Mouse (Mus musculus) stomach, postnatal 0 days (tissue): ENCODE data around the gene Cd200. TPM values are rescaled to one million over a fixed set of nuclear protein-coding genes. Genes with fewer than 3 reads are reported as not detected.

Source experiments
- ATAC-seq: fragments of 200-750 bp; cut with Nextera tagmentation; 2 replicates; pipeline ENCODE4 v1.8.0; 2017; ENCODE audit not compliant: low FRiP score, low TSS enrichment
- DNase-seq: peaks from one replicate; pipeline ENCODE4 v3.0.0-alpha.2; 2016; ENCODE audit warnings: low spot score
- H3K27ac ChIP-seq: fragments of 300-500 bp; sonication (generic); replicated peaks from 2 replicates; pipeline ENCODE4 v1.5.1; 2014; ENCODE audit warnings: mild to moderate bottlenecking, control low read depth
- H3K27me3 ChIP-seq: fragments of 300-500 bp; sonication (generic); 2 replicates; pipeline ENCODE4 v1.6.1; 2014; ENCODE audit warnings: low read length; ENCODE audit not compliant: control insufficient read depth, insufficient read depth
- H3K36me3 ChIP-seq: fragments of 300-500 bp; sonication (generic); 2 replicates; pipeline ENCODE4 v1.6.1; 2014; ENCODE audit warnings: low read length, mixed read lengths; ENCODE audit not compliant: control insufficient read depth, insufficient read depth
- H3K4me1 ChIP-seq: fragments of 300-500 bp; sonication (generic); replicated peaks from 2 replicates; pipeline ENCODE4 v1.6.1; 2014; ENCODE audit warnings: antibody characterized with exemption; ENCODE audit not compliant: control insufficient read depth, insufficient read depth
- H3K4me2 ChIP-seq: fragments of 300-500 bp; sonication (generic); replicated peaks from 2 replicates; pipeline ENCODE4 v1.6.1; 2014; ENCODE audit warnings: low read depth, mild to moderate bottlenecking, control low read depth, moderate library complexity
- H3K4me3 ChIP-seq: fragments of 300-500 bp; sonication (generic); 2 replicates; pipeline ENCODE4 v1.5.1; 2014; ENCODE audit warnings: low read depth, low read length, control low read depth
- H3K9ac ChIP-seq: fragments of 300-500 bp; sonication (generic); 2 replicates; pipeline ENCODE4 v1.6.1; 2014; ENCODE audit warnings: mild to moderate bottlenecking, low read length, control low read depth, mixed read lengths
- H3K9me3 ChIP-seq: fragments of 300-500 bp; sonication (generic); 2 replicates; pipeline ENCODE4 v1.6.1; 2016; ENCODE audit warnings: low read length; ENCODE audit not compliant: control insufficient read depth
- CTCF ChIP-seq: IDR thresholded peaks from 2 replicates; pipeline ENCODE4 v1.5.1; 2016; ENCODE audit warnings: antibody characterized with exemption, low read depth, mild to moderate bottlenecking, moderate library complexity
- EP300 ChIP-seq: optimal IDR thresholded peaks from 2 replicates; pipeline ENCODE3; 2016; ENCODE audit warnings: antibody characterized with exemption
- WGBS: fragments of 180-500 bp; shearing (Covaris S2); extraction: QIAGEN DNeasy Blood & Tissue Kit; methylation state at CpG from one replicate; pipeline ENCODE4 v1.1.7; 2014; 5-methylcytosine and 5-hydroxymethylcytosine counted together
- polyA plus RNA-seq: library from polyadenylated mRNA; unstranded; fragments of >200 nt; fragmentation: Nextera tagmentation; extraction: Ambion mirVana; gene quantifications from 2 replicates; pipeline ENCODE4 v1.2.1, GENCODE M21; 2015

The Cd200 gene
- polyA plus RNA-seq, 1 experiment from 2014 or later, result 87.8 TPM

DNA sequence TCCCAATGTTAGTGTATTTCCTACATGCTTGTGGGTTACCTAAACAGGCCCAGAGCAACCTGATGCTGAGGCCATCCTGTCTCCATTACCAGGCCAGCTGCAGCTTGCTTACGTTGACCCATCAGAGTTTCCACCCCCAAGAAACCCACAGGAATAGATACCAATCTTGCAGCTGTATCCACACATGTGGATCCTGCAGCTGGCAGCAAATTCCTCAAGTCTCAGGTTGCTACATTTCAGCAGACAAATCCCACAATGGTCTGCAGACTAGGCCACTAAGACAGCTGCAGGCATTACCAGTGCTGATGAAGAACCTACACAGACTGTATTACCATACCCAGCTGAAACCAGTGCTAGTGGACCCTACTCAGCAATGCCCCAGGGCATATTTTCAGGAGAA is 72.4 kb downstream of the Cd200 start:
- Histone ChIP-seq H3K4me1 (no peaks in the 10 kb centered on the region), H3K4me3 (no peak overlapping the region), H3K36me3 (no peaks in the 10 kb centered on the region), H3K9ac (no peak overlapping the region), H3K9me3 (no peaks in the 10 kb centered on the region), H3K27ac (no peak overlapping the region), H3K4me2 (no peak overlapping the region), H3K27me3 (no peaks in the 10 kb centered on the region)
- WGBS, result 54% methylated on average over 1 of the region's 1 CpGs
- DNase-seq, result no peak
- no peak for TF ChIP-seq EP300
- TF ChIP-seq CTCF, result no peak
- ATAC-seq, result no peak

DNA sequence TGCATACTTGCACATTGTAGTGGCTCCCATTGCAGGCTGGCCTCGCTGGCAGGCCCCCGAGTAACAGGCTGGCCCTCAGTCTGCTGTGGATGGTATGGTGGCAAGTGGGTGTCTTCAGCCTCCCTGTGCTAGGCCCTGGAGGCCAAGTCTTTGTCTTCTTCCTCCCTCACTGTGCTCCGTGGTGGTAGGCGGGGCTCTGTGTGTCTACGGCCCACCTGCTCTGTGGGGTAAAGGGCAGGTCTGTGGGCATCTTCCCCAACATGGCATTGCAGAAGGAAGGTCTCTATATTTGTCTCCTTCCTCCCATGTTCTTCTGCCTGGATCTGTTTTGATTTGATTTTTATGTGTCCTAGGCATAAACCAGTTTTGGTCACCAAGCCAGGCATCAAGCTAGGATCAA is 74.0 kb downstream of the Cd200 start:
- ATAC-seq (no peak), DNase-seq (no peak)
- TF ChIP-seq EP300, result no peak
- TF ChIP-seq CTCF, result no peak
- Histone ChIP-seq H3K27me3 (no peaks in the 10 kb centered on the region), H3K4me2 (no peak overlapping the region), H3K27ac (no peak overlapping the region), H3K4me1 (no peaks in the 10 kb centered on the region), H3K9ac (no peak overlapping the region), H3K4me3 (no peak overlapping the region), H3K36me3 (no peaks in the 10 kb centered on the region), H3K9me3 (no peaks in the 10 kb centered on the region)
- 82% methylated on average over 5 of the region's 5 CpGs for WGBS

DNA sequence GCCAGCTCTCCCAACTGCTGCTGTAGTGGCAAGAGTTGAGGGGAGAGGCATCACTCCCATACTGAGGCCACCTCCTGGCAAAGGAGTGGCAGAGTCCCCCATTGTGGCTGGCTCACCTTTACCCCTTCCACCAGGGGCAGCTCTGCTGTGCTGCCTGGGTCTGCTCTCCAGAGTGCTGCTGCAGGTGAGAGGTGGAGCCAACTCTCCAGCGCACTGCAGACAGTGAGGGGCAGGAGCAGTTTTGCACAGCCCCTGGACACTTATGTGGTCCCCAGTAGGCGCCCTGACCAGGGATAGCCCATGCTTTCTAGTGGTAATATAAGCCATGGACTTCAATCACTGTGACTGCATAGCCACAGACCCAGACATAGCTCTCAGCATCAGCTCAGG is 74.5 kb downstream of the Cd200 start:
- DNase-seq (no peak), ATAC-seq (peak; percentile 35; the same call in 1 of the 2 replicates)
- Histone ChIP-seq H3K27me3 (no peaks in the 10 kb centered on the region), H3K4me1 (no peaks in the 10 kb centered on the region), H3K4me2 (no peak overlapping the region), H3K27ac (no peak overlapping the region), H3K9ac (no peak overlapping the region), H3K4me3 (no peak overlapping the region), H3K36me3 (no peaks in the 10 kb centered on the region), H3K9me3 (no peaks in the 10 kb centered on the region)
- WGBS, result 89% methylated on average over 2 of the region's 2 CpGs
- TF ChIP-seq EP300 (no peak), CTCF (no peak)

DNA sequence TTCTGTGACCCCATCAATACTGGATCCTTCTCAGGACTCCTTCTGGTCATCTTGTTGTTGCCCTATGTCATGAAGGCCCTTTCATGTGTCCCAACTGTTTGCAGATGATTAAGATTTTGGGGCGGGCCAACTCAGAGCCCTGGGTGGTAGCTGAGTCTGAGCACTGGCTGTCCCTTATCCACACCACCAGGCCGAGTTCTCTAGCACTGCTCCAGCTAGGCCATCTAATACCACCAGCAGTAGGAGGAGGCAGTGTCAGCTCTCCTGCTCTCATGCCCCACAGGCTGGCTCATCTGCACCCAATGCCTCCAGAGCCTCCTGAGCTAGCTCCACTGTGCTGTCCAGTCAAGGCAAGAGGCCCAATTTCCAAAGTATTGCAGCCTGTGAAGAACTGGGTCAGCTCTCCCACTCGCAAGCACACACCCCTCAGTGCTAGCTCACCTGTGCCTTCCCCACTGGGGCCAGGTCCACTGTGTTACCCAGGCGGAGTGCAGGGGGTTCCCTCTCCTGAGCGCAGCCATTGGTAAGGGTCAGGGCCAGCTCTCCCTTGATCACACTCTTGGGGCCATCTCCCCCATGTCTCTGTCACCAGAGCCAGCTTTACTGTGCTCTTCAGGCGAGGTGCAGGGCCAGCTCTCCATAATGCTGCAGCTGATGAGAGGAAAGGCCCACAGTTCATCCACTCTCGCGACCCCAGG is 75.0 kb downstream of the Cd200 start:
- DNase-seq (no peak), ATAC-seq (no peak)
- Histone ChIP-seq H3K9ac (no peak overlapping the region), H3K9me3 (no peaks in the 10 kb centered on the region), H3K4me3 (no peak overlapping the region), H3K4me1 (no peaks in the 10 kb centered on the region), H3K27ac (no peak overlapping the region), H3K4me2 (no peak overlapping the region), H3K27me3 (no peaks in the 10 kb centered on the region), H3K36me3 (no peaks in the 10 kb centered on the region)
- TF ChIP-seq EP300 (no peak), CTCF (no peak)
- WGBS, result 85% methylated on average over 8 of the region's 8 CpGs

DNA sequence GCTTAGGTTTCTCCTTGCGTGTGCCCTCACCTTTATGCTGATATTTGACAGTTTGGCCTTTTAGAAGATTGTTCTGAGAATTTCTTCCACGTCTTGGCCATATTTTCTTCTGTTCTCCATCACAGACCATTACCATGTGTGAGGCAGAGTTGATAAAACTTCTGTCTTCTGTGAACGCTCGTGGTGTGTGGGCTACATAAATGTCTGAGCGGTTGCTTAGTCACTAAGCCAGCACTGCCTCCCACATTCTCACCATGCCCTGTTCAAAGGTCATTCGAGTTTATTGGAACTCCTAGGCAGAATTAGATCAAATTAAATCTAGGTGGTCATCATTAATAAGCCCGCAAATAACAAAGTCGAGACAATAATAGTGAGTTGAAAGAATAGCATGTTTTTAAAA is 76.3 kb downstream of the Cd200 start:
- Histone ChIP-seq H3K4me1 (no peaks in the 10 kb centered on the region), H3K36me3 (no peaks in the 10 kb centered on the region), H3K4me3 (no peak overlapping the region), H3K27ac (no peak overlapping the region), H3K9ac (no peak overlapping the region), H3K4me2 (no peak overlapping the region), H3K27me3 (no peaks in the 10 kb centered on the region), H3K9me3 (no peaks in the 10 kb centered on the region)
- no peak for DNase-seq
- 77% methylated on average over 8 of the region's 8 CpGs for WGBS
- TF ChIP-seq CTCF (no peak), EP300 (no peak)
- no peak for ATAC-seq

Other genes with a start within 250 kb of the Cd200 start
- 0.06 and 0.07 TPM in 2 replicates for gene Btla, start 184.7 kb downstream of the Cd200 start, polyA plus RNA-seq
- 0.27 and 0.34 TPM in 2 replicates for gene Gm609, start 83.9 kb upstream of the Cd200 start, polyA plus RNA-seq
- 0.11 TPM in 1 of 2 replicates, not detected in the other for gene Gm17783, start 123.0 kb upstream of the Cd200 start, polyA plus RNA-seq
- not detected in 2 replicates for gene Slc9c1, start 126.3 kb upstream of the Cd200 start, polyA plus RNA-seq
- gene Gcsam, start 201.3 kb upstream of the Cd200 start, polyA plus RNA-seq, result 0.11 and 0.12 TPM in 2 replicates
- gene BC016579, start 245.0 kb upstream of the Cd200 start, polyA plus RNA-seq, result 10.2 and 10.6 TPM in 2 replicates